Mouse (Mus musculus) adrenal gland, adult 2 months (tissue): Measurements from ENCODE around the gene Marveld3. TPM values are rescaled to one million over a fixed set of nuclear protein-coding genes. Genes with fewer than 3 reads are reported as not detected.

ENCODE experiments used
- DNase-seq: peaks from one replicate; pipeline ENCODE4 v3.0.0; 2021
- polyA plus RNA-seq: library from polyadenylated mRNA; depleted of rRNA; stranded (reverse); fragments of >200 nt; gene quantifications from 2 replicates; pipeline ENCODE4 v1.2.3, GENCODE M21; 2012
- total RNA-seq, 2 experiments: library from RNA; stranded (reverse); gene quantifications; 2 replicates each; pipeline ENCODE4 v1.2.3; 2021

Gene Marveld3
- total and polyA plus RNA-seq, 3 experiments, result 0.28 TPM; not detected in 2

- no peak for DNase-seq
These were observed 2.1 kb upstream of the Marveld3 start for GRCm38 (mm10) chr8:109964106-109964505.

- DNase-seq, result no peak
These were observed 1.4 kb upstream of the Marveld3 start for GRCm38 (mm10) chr8:109963421-109963820.

DNA sequence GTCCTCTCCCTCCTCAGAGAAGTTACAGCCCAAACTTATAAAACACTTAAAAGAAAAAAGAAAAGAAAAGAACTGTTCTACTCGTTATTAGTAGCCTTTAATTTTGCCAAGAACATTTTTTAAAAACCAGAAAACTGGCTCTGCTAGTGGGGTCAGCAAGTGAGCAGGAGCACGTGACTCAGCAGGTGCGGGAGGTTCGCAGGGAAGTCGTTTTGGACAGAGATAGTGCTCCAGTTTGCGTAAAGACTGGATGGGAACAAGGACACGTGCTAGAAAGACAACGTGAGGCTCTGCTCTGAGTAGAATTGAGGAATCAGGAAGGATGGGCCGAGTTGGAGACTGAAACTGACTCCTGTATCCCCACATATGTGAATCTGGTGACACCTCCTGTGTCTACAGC lies 893 bp upstream of the Marveld3 start:
- DNase-seq, result no peak

GRCm38 (mm10) chr8:109959112-109959511 lies 2.9 kb downstream of the Marveld3 start:
- no peak for DNase-seq

DNA sequence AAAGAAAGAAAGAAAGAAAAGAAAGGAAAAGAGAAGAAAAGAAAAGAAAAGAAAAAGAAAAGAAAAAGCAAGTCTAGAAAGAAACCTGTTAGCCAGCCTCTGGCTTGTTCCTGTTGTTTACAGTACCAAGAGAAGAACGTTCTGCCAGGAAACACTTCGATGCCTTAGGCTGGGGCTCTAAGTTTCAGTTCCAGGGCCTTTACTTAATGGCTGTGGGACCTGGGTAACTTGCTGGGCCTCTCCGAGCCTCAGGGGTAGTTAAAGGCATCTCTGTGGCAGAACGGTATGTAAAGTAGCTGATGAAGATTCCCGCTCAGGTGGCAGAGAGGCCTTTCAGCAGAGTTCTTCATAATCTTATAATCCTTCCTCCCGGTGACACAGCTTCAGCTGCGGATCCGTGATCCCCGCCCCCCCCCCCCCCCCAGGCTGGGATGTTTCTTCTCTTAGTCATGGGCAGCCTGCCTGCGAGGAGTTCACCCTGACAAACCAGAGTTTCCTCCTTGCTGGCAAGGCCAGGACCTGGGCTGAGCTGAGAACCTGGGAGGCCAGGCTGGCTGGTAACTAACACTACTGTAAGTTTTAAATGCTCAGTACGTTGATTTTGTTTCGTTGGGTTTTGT lies 3.9 kb downstream of the Marveld3 start:
- peak; percentile 43 for DNase-seq

- no peak for DNase-seq
These were observed 4.6 kb downstream of the Marveld3 start for GRCm38 (mm10) chr8:109957167-109958028.

DNA sequence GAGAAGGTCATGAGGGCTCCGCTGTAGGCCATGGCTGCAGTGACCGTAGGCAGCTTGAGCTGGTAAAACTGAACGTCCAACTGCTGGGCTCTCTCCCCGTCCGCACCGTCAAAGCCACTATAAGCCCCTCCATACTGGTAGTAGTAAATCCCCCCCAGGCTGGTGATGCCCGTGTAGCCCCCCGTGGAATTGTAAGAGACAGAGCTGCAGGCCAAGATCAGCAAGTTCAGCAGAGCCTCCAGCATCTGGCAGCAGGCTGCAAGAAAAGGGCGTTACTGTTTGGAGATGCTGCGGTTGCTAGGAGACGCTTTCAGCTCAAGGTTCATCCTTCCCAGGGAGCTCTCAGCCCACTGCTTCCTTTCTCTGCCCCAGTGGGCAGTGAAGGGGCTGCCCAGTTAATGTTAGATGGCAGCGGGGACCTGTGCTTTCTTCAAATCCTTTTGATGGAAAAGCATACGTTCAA lies 7.5 kb downstream of the Marveld3 start:
- DNase-seq, result no peak

- no peak for DNase-seq
These were observed 9.8 kb downstream of the Marveld3 start for GRCm38 (mm10) chr8:109952171-109952570.

- DNase-seq, result no peak
These were observed 13.8 kb downstream of the Marveld3 start for GRCm38 (mm10) chr8:109948285-109948564.

DNA sequence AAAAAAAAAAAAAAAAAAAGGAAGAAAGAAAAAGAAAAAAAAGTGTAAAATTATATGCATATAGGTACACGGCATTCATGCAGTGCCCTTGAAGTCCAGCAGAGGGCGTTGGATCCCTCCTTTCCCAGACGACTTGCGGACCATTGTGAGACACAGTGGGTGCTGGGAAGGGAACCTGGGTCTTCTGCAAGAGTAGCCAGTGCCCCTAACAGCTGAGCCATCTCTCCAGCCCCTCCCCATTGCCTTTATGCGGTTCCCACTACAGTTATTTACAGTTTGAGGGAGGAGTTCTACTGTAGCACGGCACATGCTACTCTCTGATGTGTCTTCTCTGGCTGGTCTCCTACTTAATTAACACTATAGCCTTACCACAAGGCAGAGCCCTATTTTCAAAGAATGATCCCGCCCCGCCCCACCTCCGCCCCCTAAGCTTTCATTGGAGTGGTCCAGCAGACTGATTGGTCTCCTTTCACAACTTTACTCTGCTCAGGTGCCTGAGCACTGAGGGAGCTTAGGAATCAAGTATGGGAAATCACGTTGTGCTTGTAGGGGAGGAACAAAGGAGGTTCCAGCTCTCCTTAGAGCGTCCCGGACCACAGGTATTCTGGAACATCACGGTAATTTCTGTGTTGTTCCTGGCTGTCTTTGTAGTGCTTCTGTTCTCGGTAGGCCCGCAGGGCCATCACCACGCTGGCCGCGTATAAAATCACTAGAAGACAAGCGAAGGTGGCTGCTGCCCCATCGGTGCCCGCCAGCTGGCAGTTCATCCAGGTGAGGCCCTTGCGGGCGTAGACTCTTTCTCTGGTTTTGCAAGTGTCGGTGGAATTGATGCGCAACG lies 14.3 kb downstream of the Marveld3 start:
- peak; percentile 23 for DNase-seq

DNA sequence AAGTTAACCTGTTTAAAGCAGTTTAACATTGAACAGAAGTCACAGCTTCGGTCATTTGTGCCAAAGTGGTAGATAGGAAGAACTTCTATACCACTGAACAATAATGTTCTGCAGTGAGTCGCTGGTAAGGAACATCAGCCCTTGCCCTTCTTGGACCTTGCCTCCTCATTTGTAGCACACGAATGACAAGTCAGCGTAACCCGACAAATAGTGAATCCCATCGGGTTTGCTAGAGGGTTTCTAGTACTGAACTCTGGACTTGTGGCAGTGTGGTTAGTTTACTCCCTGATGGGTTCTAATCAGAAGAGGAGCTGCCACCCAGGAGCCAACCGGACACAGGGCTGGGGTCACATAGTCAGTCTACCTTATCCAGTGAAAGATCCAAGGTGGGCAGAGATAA lies 15.7 kb downstream of the Marveld3 start:
- no peak for DNase-seq

GRCm38 (mm10) chr8:109945694-109946093 lies 16.3 kb downstream of the Marveld3 start:
- DNase-seq, result no peak

GRCm38 (mm10) chr8:109945153-109945632 lies 16.8 kb downstream of the Marveld3 start:
- no peak for DNase-seq

DNA sequence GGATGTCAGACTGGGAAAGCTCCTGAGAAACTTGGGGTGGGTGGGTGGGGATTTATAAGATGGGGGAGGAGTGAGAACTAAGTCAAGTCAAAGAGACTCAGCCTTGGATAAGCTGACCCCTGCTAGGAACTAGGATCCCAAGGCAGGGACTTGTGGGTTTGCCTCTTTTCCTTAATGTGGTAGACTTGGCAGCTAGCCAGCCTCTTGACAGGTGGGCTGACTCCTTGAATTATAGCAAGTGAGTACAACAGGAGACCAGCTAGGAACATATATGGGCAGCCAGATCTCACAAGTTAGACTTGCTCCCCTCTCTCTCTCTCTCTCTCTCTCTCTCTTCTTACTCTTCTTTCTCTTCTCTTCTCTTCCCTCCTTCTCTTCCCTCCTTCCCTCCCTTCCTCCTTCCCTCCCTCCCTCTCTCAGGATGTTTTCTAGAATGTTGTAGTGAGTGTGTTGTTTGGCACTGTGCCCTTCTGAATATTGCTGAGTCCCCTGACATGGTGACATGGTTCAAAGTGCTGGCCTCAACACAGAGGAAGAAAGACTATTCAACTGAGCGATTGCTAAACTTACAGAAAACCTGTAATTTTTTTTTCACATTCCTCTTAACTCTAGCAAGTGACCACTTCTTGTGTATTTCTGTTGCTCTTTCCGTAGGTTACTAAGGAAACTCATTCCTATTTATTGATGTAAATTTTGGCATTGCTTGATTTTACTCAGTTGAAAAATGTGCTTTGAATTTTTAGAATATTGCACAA lies 20.2 kb downstream of the Marveld3 start:
- no peak for DNase-seq

GRCm38 (mm10) chr8:109920406-109921390 lies 41.3 kb downstream of the Marveld3 start:
- peak; percentile 7 for DNase-seq

GRCm38 (mm10) chr8:109917277-109917676 lies 44.7 kb downstream of the Marveld3 start:
- peak; percentile 60 for DNase-seq

DNA sequence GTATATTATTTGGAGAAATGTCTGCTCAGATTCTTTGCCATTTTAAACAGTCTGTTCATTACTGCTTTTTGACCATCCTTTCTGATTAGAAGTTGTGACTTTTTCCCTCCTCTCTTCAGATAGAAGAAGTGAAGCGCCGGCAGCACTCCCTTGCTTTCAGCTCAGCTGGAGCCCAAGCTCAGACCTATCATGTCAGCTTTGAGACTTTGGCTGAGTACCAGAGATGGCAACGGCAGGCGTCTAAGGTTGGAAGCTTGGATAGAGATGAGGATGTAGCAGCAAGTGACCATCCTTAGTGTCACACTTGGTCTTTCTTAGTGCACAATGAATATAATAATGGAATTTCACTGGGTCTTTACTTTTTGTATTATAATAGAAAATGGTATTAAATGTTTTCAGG lies 54.6 kb downstream of the Marveld3 start:
- no peak for DNase-seq

DNA sequence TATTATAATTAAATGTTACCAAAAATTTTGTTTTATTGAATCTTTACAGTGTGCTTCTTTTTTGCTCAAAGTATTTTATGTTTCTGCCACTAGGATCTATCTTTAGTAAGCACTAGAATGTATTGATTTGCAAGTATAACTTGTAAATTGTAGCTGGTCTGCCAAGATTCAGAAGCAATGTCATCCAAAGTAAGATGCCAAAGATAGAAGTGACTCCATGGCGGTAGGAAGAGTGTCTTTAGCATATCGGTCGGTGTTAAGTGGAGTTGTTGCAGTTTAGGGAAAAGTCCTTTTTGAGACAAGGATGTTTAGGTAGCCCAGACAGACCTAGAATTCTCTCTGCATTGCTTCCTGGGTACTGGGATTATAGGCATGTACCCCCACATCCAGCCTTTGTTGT lies 55.1 kb downstream of the Marveld3 start:
- no peak for DNase-seq

- DNase-seq, result no peak
These were observed 56.9 kb downstream of the Marveld3 start for GRCm38 (mm10) chr8:109904928-109905668.
